Mouse (Mus musculus): ENCODE data around the gene Tmem164. TPM values are rescaled to one million over a fixed set of nuclear protein-coding genes. Genes with fewer than 3 reads are reported as not detected.

Tmem164 gene
- polyA plus RNA-seq, 1 experiment from 2014 or later: 39.1 TPM

DNA sequence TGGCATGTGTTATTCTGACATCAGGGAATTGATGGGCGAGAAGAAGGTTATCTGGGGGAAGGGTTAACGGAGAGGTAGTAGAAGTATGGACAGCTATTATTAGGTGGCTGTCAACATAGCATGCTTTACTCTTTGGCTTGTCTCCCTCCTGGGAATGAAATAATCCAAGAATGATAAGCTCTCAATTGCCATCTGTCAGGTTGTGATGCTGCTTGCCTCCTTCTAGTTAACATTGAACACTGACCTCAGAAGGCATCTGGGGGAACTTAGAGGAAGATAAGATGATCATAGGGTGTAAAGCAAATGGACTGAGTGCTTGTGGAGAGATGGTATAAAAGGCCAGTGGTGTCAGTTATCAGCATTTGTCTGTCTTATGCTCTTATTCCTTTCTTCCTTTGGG lies 44.4 kb downstream of the Tmem164 start:
- Histone ChIP-seq H3K4me2 (ENCODE audit: low read depth, low read length) (no peak overlapping the region), H3K9me3 (ENCODE audit: control insufficient read depth, low read length) (no peaks in the 10 kb centered on the region), H3K9ac (ENCODE audit: low read depth, low read length) (no peak overlapping the region), H3K27ac (ENCODE audit: low read length) (no peak overlapping the region), H3K4me3 (ENCODE audit: low read length) (no peak overlapping the region), H3K36me3 (ENCODE audit: control insufficient read depth, insufficient read depth, low read length) (no peaks in the 10 kb centered on the region), H3K4me1 (ENCODE audit: control insufficient read depth, insufficient read depth, low read length) (peaks cover 2% of the 10 kb centered on the region), H3K27me3 (replicated peaks; ENCODE audit: control insufficient read depth, insufficient read depth, low read length) (no peaks in the 10 kb centered on the region; the same call in 1 of the 2 replicates)
- WGBS: 80% methylated on average over 2 of the region's 2 CpGs
- no peak for ATAC-seq

GRCm38 (mm10) chrX:142726311-142726710 lies 45.1 kb downstream of the Tmem164 start:
- no peaks in the 10 kb centered on the region for H3K36me3 ChIP-seq (ENCODE audit: control insufficient read depth, insufficient read depth, low read length)
- no peaks in the 10 kb centered on the region; the same call in 1 of the 2 replicates for H3K27me3 ChIP-seq (replicated peaks; ENCODE audit: control insufficient read depth, insufficient read depth, low read length)
- WGBS: 67% methylated on average over 2 of the region's 2 CpGs
- H3K9ac ChIP-seq (ENCODE audit: low read depth, low read length): no peak overlapping the region
- no peak overlapping the region for H3K4me2 ChIP-seq (ENCODE audit: low read depth, low read length)
- H3K9me3 ChIP-seq (ENCODE audit: control insufficient read depth, low read length): no peaks in the 10 kb centered on the region
- no peak overlapping the region for H3K4me3 ChIP-seq (ENCODE audit: low read length)
- no peak for ATAC-seq
- H3K27ac ChIP-seq (ENCODE audit: low read length): no peak overlapping the region
- H3K4me1 ChIP-seq (ENCODE audit: control insufficient read depth, insufficient read depth, low read length): peaks cover 2% of the 10 kb centered on the region; the same call in 1 of the 2 replicates

GRCm38 (mm10) chrX:142727847-142728246 lies 46.6 kb downstream of the Tmem164 start:
- Histone ChIP-seq H3K4me2 (ENCODE audit: low read depth, low read length) (no peak overlapping the region), H3K27ac (ENCODE audit: low read length) (no peak overlapping the region), H3K9me3 (ENCODE audit: control insufficient read depth, low read length) (no peaks in the 10 kb centered on the region), H3K27me3 (replicated peaks; ENCODE audit: control insufficient read depth, insufficient read depth, low read length) (no peaks in the 10 kb centered on the region; the same call in 1 of the 2 replicates), H3K36me3 (ENCODE audit: control insufficient read depth, insufficient read depth, low read length) (no peaks in the 10 kb centered on the region), H3K4me3 (ENCODE audit: low read length) (no peak overlapping the region), H3K4me1 (ENCODE audit: control insufficient read depth, insufficient read depth, low read length) (no peaks in the 10 kb centered on the region; the same call in 1 of the 2 replicates), H3K9ac (ENCODE audit: low read depth, low read length) (no peak overlapping the region)
- no peak for ATAC-seq
- 83% methylated on average over 6 of the region's 6 CpGs for WGBS

GRCm38 (mm10) chrX:142729040-142729439 lies 47.8 kb downstream of the Tmem164 start:
- 76% methylated on average over 1 of the region's 1 CpGs for WGBS
- ATAC-seq: no peak
- Histone ChIP-seq H3K9me3 (ENCODE audit: control insufficient read depth, low read length) (no peaks in the 10 kb centered on the region), H3K4me2 (ENCODE audit: low read depth, low read length) (no peak overlapping the region), H3K4me3 (ENCODE audit: low read length) (no peak overlapping the region), H3K27me3 (replicated peaks; ENCODE audit: control insufficient read depth, insufficient read depth, low read length) (no peaks in the 10 kb centered on the region; the same call in 1 of the 2 replicates), H3K9ac (ENCODE audit: low read depth, low read length) (no peak overlapping the region), H3K27ac (ENCODE audit: low read length) (no peak overlapping the region), H3K4me1 (ENCODE audit: control insufficient read depth, insufficient read depth, low read length) (no peaks in the 10 kb centered on the region), H3K36me3 (ENCODE audit: control insufficient read depth, insufficient read depth, low read length) (no peaks in the 10 kb centered on the region)

GRCm38 (mm10) chrX:142729482-142729881 lies 48.3 kb downstream of the Tmem164 start:
- no peaks in the 10 kb centered on the region; the same call in 1 of the 2 replicates for H3K27me3 ChIP-seq (replicated peaks; ENCODE audit: control insufficient read depth, insufficient read depth, low read length)
- H3K27ac ChIP-seq (ENCODE audit: low read length): no peak overlapping the region
- peak; percentile 72 for ATAC-seq
- H3K9ac ChIP-seq (ENCODE audit: low read depth, low read length): no peak overlapping the region
- H3K4me2 ChIP-seq (ENCODE audit: low read depth, low read length): no peak overlapping the region
- H3K36me3 ChIP-seq (ENCODE audit: control insufficient read depth, insufficient read depth, low read length): no peaks in the 10 kb centered on the region
- H3K4me1 ChIP-seq (ENCODE audit: control insufficient read depth, insufficient read depth, low read length): no peaks in the 10 kb centered on the region
- H3K9me3 ChIP-seq (ENCODE audit: control insufficient read depth, low read length): no peaks in the 10 kb centered on the region
- H3K4me3 ChIP-seq (ENCODE audit: low read length): no peak overlapping the region
- 56% methylated on average over 2 of the region's 2 CpGs for WGBS

- Histone ChIP-seq H3K4me1 (ENCODE audit: control insufficient read depth, insufficient read depth, low read length) (no peaks in the 10 kb centered on the region), H3K9me3 (ENCODE audit: control insufficient read depth, low read length) (no peaks in the 10 kb centered on the region), H3K27ac (ENCODE audit: low read length) (no peak overlapping the region), H3K9ac (ENCODE audit: low read depth, low read length) (no peak overlapping the region), H3K4me2 (ENCODE audit: low read depth, low read length) (no peak overlapping the region), H3K36me3 (ENCODE audit: control insufficient read depth, insufficient read depth, low read length) (no peaks in the 10 kb centered on the region), H3K27me3 (replicated peaks; ENCODE audit: control insufficient read depth, insufficient read depth, low read length) (no peaks in the 10 kb centered on the region; the same call in 1 of the 2 replicates), H3K4me3 (ENCODE audit: low read length) (no peak overlapping the region)
- 57% methylated on average over 4 of the region's 4 CpGs for WGBS
- ATAC-seq: peak; percentile 52
Observed at GRCm38 (mm10) chrX:142737099-142737498, 55.9 kb downstream of the Tmem164 start.

GRCm38 (mm10) chrX:142737719-142738118 lies 56.5 kb downstream of the Tmem164 start:
- Histone ChIP-seq H3K9me3 (ENCODE audit: control insufficient read depth, low read length) (no peaks in the 10 kb centered on the region), H3K4me1 (ENCODE audit: control insufficient read depth, insufficient read depth, low read length) (no peaks in the 10 kb centered on the region), H3K36me3 (ENCODE audit: control insufficient read depth, insufficient read depth, low read length) (no peaks in the 10 kb centered on the region), H3K27ac (ENCODE audit: low read length) (no peak overlapping the region), H3K4me2 (ENCODE audit: low read depth, low read length) (no peak overlapping the region), H3K4me3 (ENCODE audit: low read length) (no peak overlapping the region), H3K9ac (ENCODE audit: low read depth, low read length) (no peak overlapping the region), H3K27me3 (replicated peaks; ENCODE audit: control insufficient read depth, insufficient read depth, low read length) (no peaks in the 10 kb centered on the region)
- peak; percentile 33; the same call in 1 of the 2 replicates for ATAC-seq
- 52% methylated on average over 6 of the region's 6 CpGs for WGBS

GRCm38 (mm10) chrX:142747428-142747827 lies 66.2 kb downstream of the Tmem164 start:
- H3K4me1 ChIP-seq (ENCODE audit: control insufficient read depth, insufficient read depth, low read length): no peaks in the 10 kb centered on the region
- H3K9me3 ChIP-seq (ENCODE audit: control insufficient read depth, low read length): no peaks in the 10 kb centered on the region
- no peak overlapping the region for H3K27ac ChIP-seq (ENCODE audit: low read length)
- H3K4me3 ChIP-seq (ENCODE audit: low read length): no peak overlapping the region
- ATAC-seq: no peak
- H3K27me3 ChIP-seq (replicated peaks; ENCODE audit: control insufficient read depth, insufficient read depth, low read length): no peaks in the 10 kb centered on the region
- no peak overlapping the region for H3K9ac ChIP-seq (ENCODE audit: low read depth, low read length)
- H3K36me3 ChIP-seq (ENCODE audit: control insufficient read depth, insufficient read depth, low read length): no peaks in the 10 kb centered on the region
- no peak overlapping the region for H3K4me2 ChIP-seq (ENCODE audit: low read depth, low read length)

DNA sequence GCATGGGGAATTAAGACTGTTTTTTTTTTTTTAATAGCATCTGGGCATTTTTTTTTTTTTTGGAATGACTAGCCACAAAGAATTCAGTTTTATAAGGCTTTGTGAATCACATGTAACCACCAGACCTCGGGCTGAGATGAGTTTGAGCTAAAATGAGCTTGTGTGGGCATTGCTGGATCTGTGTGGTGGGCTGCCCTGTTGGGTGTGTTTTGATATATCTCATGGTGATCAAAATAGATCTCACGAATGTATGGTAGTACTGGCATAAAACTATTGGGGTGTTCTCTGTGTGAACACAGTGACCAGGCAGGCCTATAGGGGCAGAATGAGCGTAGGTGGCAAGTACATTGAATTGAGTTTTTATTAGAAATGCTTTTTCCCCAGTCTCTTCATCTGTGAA lies 67.4 kb downstream of the Tmem164 start:
- Histone ChIP-seq H3K4me3 (ENCODE audit: low read length) (no peak overlapping the region), H3K27me3 (replicated peaks; ENCODE audit: control insufficient read depth, insufficient read depth, low read length) (no peaks in the 10 kb centered on the region), H3K4me2 (ENCODE audit: low read depth, low read length) (no peak overlapping the region), H3K4me1 (ENCODE audit: control insufficient read depth, insufficient read depth, low read length) (no peaks in the 10 kb centered on the region), H3K27ac (ENCODE audit: low read length) (no peak overlapping the region), H3K9ac (ENCODE audit: low read depth, low read length) (no peak overlapping the region), H3K9me3 (ENCODE audit: control insufficient read depth, low read length) (no peaks in the 10 kb centered on the region), H3K36me3 (ENCODE audit: control insufficient read depth, insufficient read depth, low read length) (no peaks in the 10 kb centered on the region)
- ATAC-seq: no peak
- 78% methylated on average over 3 of the region's 3 CpGs for WGBS

DNA sequence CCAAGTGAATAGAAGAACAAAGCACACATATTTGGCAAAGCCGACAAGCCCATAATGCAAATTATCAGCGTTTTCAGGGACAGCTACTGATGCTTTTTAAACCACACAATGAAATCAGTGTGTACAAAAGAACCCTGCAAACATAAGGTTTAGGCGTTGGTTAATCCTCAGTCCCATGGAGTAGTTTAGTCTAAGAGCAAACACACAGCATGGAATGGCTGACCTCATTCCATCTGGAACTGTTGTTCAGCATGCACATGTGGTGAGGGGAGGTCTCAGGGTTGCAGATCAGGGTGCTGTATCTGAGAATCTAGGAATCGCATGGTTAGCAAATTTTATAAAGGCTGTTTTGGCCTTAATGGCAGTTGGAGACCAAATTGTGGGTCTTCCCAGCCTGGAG lies 69.6 kb downstream of the Tmem164 start:
- no peaks in the 10 kb centered on the region for H3K36me3 ChIP-seq (ENCODE audit: control insufficient read depth, insufficient read depth, low read length)
- no peak overlapping the region for H3K27ac ChIP-seq (ENCODE audit: low read length)
- H3K9ac ChIP-seq (ENCODE audit: low read depth, low read length): no peak overlapping the region
- no peak overlapping the region for H3K4me2 ChIP-seq (ENCODE audit: low read depth, low read length)
- WGBS: 61% methylated on average over 4 of the region's 4 CpGs
- no peak overlapping the region for H3K4me3 ChIP-seq (ENCODE audit: low read length)
- no peaks in the 10 kb centered on the region for H3K4me1 ChIP-seq (ENCODE audit: control insufficient read depth, insufficient read depth, low read length)
- H3K27me3 ChIP-seq (replicated peaks; ENCODE audit: control insufficient read depth, insufficient read depth, low read length): no peaks in the 10 kb centered on the region
- ATAC-seq: no peak
- no peaks in the 10 kb centered on the region for H3K9me3 ChIP-seq (ENCODE audit: control insufficient read depth, low read length)
